Comparison of ENCODE assay signal across 8 mouse cellular contexts in genomic region chr4:155944271-155944670, GRCm38 (mm10). TPM values are rescaled to one million over a fixed set of nuclear protein-coding genes. Genes with fewer than 3 reads are reported as not detected.
DNase-seq lines count a peak whose midpoint lies in the region; ATAC-seq and TF ChIP-seq lines count a peak whose summit lies in the region.

No protein-coding gene starts in this region.

- no peak for TF ChIP-seq CTCF in lung, embryonic 14.5 days (IDR thresholded peaks at IDR 0.05; ENCODE audit: low read depth)

- H3K4me3 ChIP-seq in lung, embryonic 14.5 days (ENCODE audit: low read depth, low read length), result peak overlapping the region; percentile 93
- H3K4me3 ChIP-seq in embryonic facial prominence, embryonic 14.5 days (ENCODE audit: low read depth, low read length), result peak overlapping the region; percentile 94
- peak overlapping the region; percentile 95 for H3K4me3 ChIP-seq in intestine, embryonic 15.5 days (replicated peaks)

- peak overlapping the region; percentile 18; the same call in 1 of the 2 replicates for H3K27ac ChIP-seq in lung, embryonic 14.5 days (ENCODE audit: low read depth)
- H3K27ac ChIP-seq in embryonic facial prominence, embryonic 14.5 days (replicated peaks; ENCODE audit: low read depth, low read length), result peak overlapping the region; percentile 70; the same call in 1 of the 2 replicates
- H3K27ac ChIP-seq in intestine, embryonic 15.5 days, result peak overlapping the region; percentile 48

- no peak for ATAC-seq in lung, embryonic 14.5 days (ENCODE audit: insufficient read depth)
- ATAC-seq in embryonic facial prominence, embryonic 14.5 days (ENCODE audit: low read depth), result no peak
- peak; percentile 29 for ATAC-seq in intestine, embryonic 15.5 days
- ATAC-seq in megakaryocyte-erythroid progenitor cell, adult 5-6 weeks (replicated peaks; ENCODE audit: low FRiP score, low TSS enrichment, poor library complexity, severe bottlenecking), result peak; percentile 32; the same call in 1 of the 2 replicates

- peaks cover 25% of the 10 kb centered on the region for H3K36me3 ChIP-seq in lung, embryonic 14.5 days (ENCODE audit: insufficient read depth)
- peaks cover 29% of the 10 kb centered on the region for H3K36me3 ChIP-seq in embryonic facial prominence, embryonic 14.5 days (ENCODE audit: control insufficient read depth, insufficient read depth, low read length)
- H3K36me3 ChIP-seq in intestine, embryonic 15.5 days, result peaks cover 3% of the 10 kb centered on the region

- H3K9me3 ChIP-seq in lung, embryonic 14.5 days (ENCODE audit: low read depth, low read length), result no peaks in the 10 kb centered on the region
- no peaks in the 10 kb centered on the region for H3K9me3 ChIP-seq in embryonic facial prominence, embryonic 14.5 days (ENCODE audit: control insufficient read depth, low read length)
- no peaks in the 10 kb centered on the region for H3K9me3 ChIP-seq in intestine, embryonic 15.5 days

- H3K4me2 ChIP-seq in lung, embryonic 14.5 days, result peak overlapping the region; percentile 94
- peak overlapping the region; percentile 94 for H3K4me2 ChIP-seq in embryonic facial prominence, embryonic 14.5 days (ENCODE audit: low read depth, low read length)
- H3K4me2 ChIP-seq in intestine, embryonic 15.5 days (replicated peaks), result peak overlapping the region; percentile 93

- WGBS in lung, embryonic 14.5 days, result under 1% methylated on average over 17 of the region's 17 CpGs
- WGBS in embryonic facial prominence, embryonic 14.5 days, result 0% methylated on average over 17 of the region's 17 CpGs
- WGBS in intestine, embryonic 15.5 days, result 0% methylated on average over 17 of the region's 17 CpGs

- DNase-seq in lung, embryonic 14.5 days, result peak; percentile 36
- no peak for DNase-seq in lung, postnatal 25 days (ENCODE audit: low spot score)
- no peak for DNase-seq in embryonic facial prominence, embryonic 14.5 days (ENCODE audit: low spot score)
- no peak for DNase-seq in urinary bladder, postnatal 14 days (ENCODE audit: low spot score)
- DNase-seq in left cerebral cortex, adult 8-10 months (ENCODE audit: low spot score in 2 of 2), result no peak
- DNase-seq in cerebellum, adult 8-10 months, result no peak

- H3K4me1 ChIP-seq in lung, embryonic 14.5 days (ENCODE audit: insufficient read depth), result peaks cover 9% of the 10 kb centered on the region
- peaks cover 14% of the 10 kb centered on the region for H3K4me1 ChIP-seq in embryonic facial prominence, embryonic 14.5 days (ENCODE audit: control insufficient read depth, insufficient read depth, low read length)
- peaks cover 22% of the 10 kb centered on the region for H3K4me1 ChIP-seq in intestine, embryonic 15.5 days (replicated peaks)

- H3K9ac ChIP-seq in lung, embryonic 14.5 days, result peak overlapping the region; percentile 91
- peak overlapping the region; percentile 94 for H3K9ac ChIP-seq in embryonic facial prominence, embryonic 14.5 days (ENCODE audit: low read depth, low read length)
- peak overlapping the region; percentile 95 for H3K9ac ChIP-seq in intestine, embryonic 15.5 days

- H3K27me3 ChIP-seq in lung, embryonic 14.5 days (ENCODE audit: insufficient read depth, low read length), result no peaks in the 10 kb centered on the region
- H3K27me3 ChIP-seq in embryonic facial prominence, embryonic 14.5 days (replicated peaks; ENCODE audit: control insufficient read depth, insufficient read depth, low read length), result no peaks in the 10 kb centered on the region
- H3K27me3 ChIP-seq in intestine, embryonic 15.5 days (replicated peaks), result no peaks in the 10 kb centered on the region

RNA-seq across cellular contexts. Expression of gene Ube2j2, which starts 0.6 kb away (rescaled TPM):
- 124 and 127 TPM in 2 replicates for polyA plus RNA-seq in lung, embryonic 14.5 days (2014; fragmentation: Nextera tagmentation; extraction: Ambion mirVana)
- polyA plus RNA-seq in embryonic facial prominence, embryonic 14.5 days (2014; fragmentation: Nextera tagmentation; extraction: Ambion mirVana), result 107 and 113 TPM in 2 replicates
- 100 and 105 TPM in 2 replicates for polyA plus RNA-seq in intestine, embryonic 15.5 days (2015; fragmentation: Nextera tagmentation; extraction: Ambion mirVana)
- total RNA-seq in megakaryocyte-erythroid progenitor cell, adult 5-6 weeks (2014; fragmentation: Nextera tagmentation), result 76.0 and 111 TPM in 2 replicates
- total RNA-seq in megakaryocyte-erythroid progenitor cell, adult 5-6 weeks (2017), result 133 and 145 TPM in 2 replicates
- 10 to 100 TPM; 57.7 to 67.6 (median 65.2) TPM for total RNA-seq in left cerebral cortex, adult 8-10 months (2022)

RNA-seq across cellular contexts. Expression of gene C1qtnf12, which starts 17.8 kb away (rescaled TPM):
- 35.9 and 43.5 TPM in 2 replicates for polyA plus RNA-seq in lung, embryonic 14.5 days (2014; fragmentation: Nextera tagmentation; extraction: Ambion mirVana)
- 49.9 and 52.7 TPM in 2 replicates for polyA plus RNA-seq in embryonic facial prominence, embryonic 14.5 days (2014; fragmentation: Nextera tagmentation; extraction: Ambion mirVana)
- polyA plus RNA-seq in intestine, embryonic 15.5 days (2015; fragmentation: Nextera tagmentation; extraction: Ambion mirVana), result 60.1 and 60.2 TPM in 2 replicates
- 923 and 965 TPM in 2 replicates for total RNA-seq in megakaryocyte-erythroid progenitor cell, adult 5-6 weeks (2014; fragmentation: Nextera tagmentation)
- total RNA-seq in megakaryocyte-erythroid progenitor cell, adult 5-6 weeks (2017), result 161 and 357 TPM in 2 replicates
- total RNA-seq in left cerebral cortex, adult 8-10 months (2022), result 10 to 100 TPM; 16.0 to 26.1 (median 23.8) TPM

RNA-seq across cellular contexts. Expression of gene B3galt6, which starts 48.2 kb away (rescaled TPM):
- 17.1 and 18.2 TPM in 2 replicates for polyA plus RNA-seq in lung, embryonic 14.5 days (2014; fragmentation: Nextera tagmentation; extraction: Ambion mirVana)
- polyA plus RNA-seq in embryonic facial prominence, embryonic 14.5 days (2014; fragmentation: Nextera tagmentation; extraction: Ambion mirVana), result 14.7 and 17.5 TPM in 2 replicates
- polyA plus RNA-seq in intestine, embryonic 15.5 days (2015; fragmentation: Nextera tagmentation; extraction: Ambion mirVana), result 13.4 and 14.0 TPM in 2 replicates
- 7.6 and 9.4 TPM in 2 replicates for total RNA-seq in megakaryocyte-erythroid progenitor cell, adult 5-6 weeks (2014; fragmentation: Nextera tagmentation)
- total RNA-seq in megakaryocyte-erythroid progenitor cell, adult 5-6 weeks (2017), result 11.0 and 11.7 TPM in 2 replicates
- 10 to 100 TPM in 2 of 4 experiments, 1 to 10 TPM in 2; 9.3 to 12.6 (median 10.5) TPM for total RNA-seq in left cerebral cortex, adult 8-10 months (2022)

RNA-seq across cellular contexts. Expression of gene Sdf4, which starts 48.4 kb away (rescaled TPM):
- 152 TPM in 2 replicates for polyA plus RNA-seq in lung, embryonic 14.5 days (2014; fragmentation: Nextera tagmentation; extraction: Ambion mirVana)
- polyA plus RNA-seq in embryonic facial prominence, embryonic 14.5 days (2014; fragmentation: Nextera tagmentation; extraction: Ambion mirVana), result 164 and 181 TPM in 2 replicates
- 154 and 166 TPM in 2 replicates for polyA plus RNA-seq in intestine, embryonic 15.5 days (2015; fragmentation: Nextera tagmentation; extraction: Ambion mirVana)
- 48.2 and 74.4 TPM in 2 replicates for total RNA-seq in megakaryocyte-erythroid progenitor cell, adult 5-6 weeks (2014; fragmentation: Nextera tagmentation)
- total RNA-seq in megakaryocyte-erythroid progenitor cell, adult 5-6 weeks (2017), result 137 and 143 TPM in 2 replicates
- 100 to 1,000 TPM; 206 to 235 (median 221) TPM for total RNA-seq in left cerebral cortex, adult 8-10 months (2022)

RNA-seq across cellular contexts. Expression of gene Acap3, which starts 52.6 kb away (rescaled TPM):
- 17.9 and 20.5 TPM in 2 replicates for polyA plus RNA-seq in lung, embryonic 14.5 days (2014; fragmentation: Nextera tagmentation; extraction: Ambion mirVana)
- polyA plus RNA-seq in embryonic facial prominence, embryonic 14.5 days (2014; fragmentation: Nextera tagmentation; extraction: Ambion mirVana), result 23.9 and 24.2 TPM in 2 replicates
- 12.2 and 13.7 TPM in 2 replicates for polyA plus RNA-seq in intestine, embryonic 15.5 days (2015; fragmentation: Nextera tagmentation; extraction: Ambion mirVana)
- 25.4 and 27.8 TPM in 2 replicates for total RNA-seq in megakaryocyte-erythroid progenitor cell, adult 5-6 weeks (2014; fragmentation: Nextera tagmentation)
- total RNA-seq in megakaryocyte-erythroid progenitor cell, adult 5-6 weeks (2017), result 9.0 and 23.4 TPM in 2 replicates
- 100 to 1,000 TPM; 108 to 128 (median 122) TPM for total RNA-seq in left cerebral cortex, adult 8-10 months (2022)

Comparison
In these comparisons a context has a peak if more than half of its experiments do, and no peak if none do; other contexts are left out.
1. ATAC-seq: peak in intestine, embryonic 15.5 days (single experiment) and megakaryocyte-erythroid progenitor cell, adult 5-6 weeks (single experiment); none in lung, embryonic 14.5 days (single experiment) and embryonic facial prominence, embryonic 14.5 days (single experiment).
2. H3K27ac ChIP-seq: peak in every context shown above with its lines; median percentile 70 in embryonic facial prominence, embryonic 14.5 days; 48 in intestine, embryonic 15.5 days; 18 in lung, embryonic 14.5 days.
3. Peak in every context shown above with its lines, with median percentiles within 50 percentile points of each other: H3K4me2 ChIP-seq, H3K4me3 ChIP-seq and H3K9ac ChIP-seq.